Mouse (Mus musculus): Measurements from ENCODE around the gene Ppp5c. TPM values are rescaled to one million over a fixed set of nuclear protein-coding genes. Genes with fewer than 3 reads are reported as not detected.

Ppp5c gene
- total RNA-seq, 2 experiments from 2014 or later, result 142 to 148 TPM

GRCm38 (mm10) chr7:17054325-17054989, 26.7 kb upstream of the Ppp5c start:
- no peak for DNase-seq (ENCODE audit: low spot score in 2 of 2)

DNA sequence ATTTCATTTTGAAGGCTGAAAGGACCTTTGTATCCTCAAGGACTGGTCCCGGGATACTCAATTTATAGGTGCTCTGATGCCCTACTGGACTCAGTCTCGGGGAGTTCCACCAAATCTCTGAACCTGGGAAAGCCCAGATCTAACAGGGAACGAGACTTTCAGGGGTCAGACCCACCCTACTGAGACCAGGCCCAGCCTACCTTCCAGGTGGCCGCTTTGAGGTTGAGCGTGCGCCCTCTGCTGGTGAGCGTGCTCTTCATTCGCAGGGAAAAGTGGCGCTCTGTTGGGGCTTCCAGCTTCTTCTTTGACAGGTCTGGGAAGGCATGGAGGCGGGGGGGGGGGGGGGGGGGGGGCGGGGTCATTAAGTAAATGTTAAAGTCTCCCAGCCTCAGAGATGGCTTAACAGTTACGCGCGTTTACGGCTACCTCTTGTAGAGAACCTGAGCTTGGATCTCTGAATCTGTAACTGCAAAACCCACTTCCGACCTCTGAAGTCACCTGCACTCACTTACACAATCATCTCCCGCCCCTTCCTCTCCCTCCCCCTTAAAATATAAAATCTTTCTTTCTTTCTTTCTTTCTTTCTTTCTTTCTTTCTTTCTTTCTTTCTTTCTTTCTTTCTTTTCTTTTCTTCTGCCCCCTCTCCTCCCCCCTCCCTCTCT, 23.3 kb upstream of the Ppp5c start:
- DNase-seq (ENCODE audit: low spot score in 2 of 2), result peak; percentile 66 to 74

GRCm38 (mm10) chr7:17050491-17050890, 22.8 kb upstream of the Ppp5c start:
- no peak for DNase-seq (ENCODE audit: low spot score in 2 of 2)

DNA sequence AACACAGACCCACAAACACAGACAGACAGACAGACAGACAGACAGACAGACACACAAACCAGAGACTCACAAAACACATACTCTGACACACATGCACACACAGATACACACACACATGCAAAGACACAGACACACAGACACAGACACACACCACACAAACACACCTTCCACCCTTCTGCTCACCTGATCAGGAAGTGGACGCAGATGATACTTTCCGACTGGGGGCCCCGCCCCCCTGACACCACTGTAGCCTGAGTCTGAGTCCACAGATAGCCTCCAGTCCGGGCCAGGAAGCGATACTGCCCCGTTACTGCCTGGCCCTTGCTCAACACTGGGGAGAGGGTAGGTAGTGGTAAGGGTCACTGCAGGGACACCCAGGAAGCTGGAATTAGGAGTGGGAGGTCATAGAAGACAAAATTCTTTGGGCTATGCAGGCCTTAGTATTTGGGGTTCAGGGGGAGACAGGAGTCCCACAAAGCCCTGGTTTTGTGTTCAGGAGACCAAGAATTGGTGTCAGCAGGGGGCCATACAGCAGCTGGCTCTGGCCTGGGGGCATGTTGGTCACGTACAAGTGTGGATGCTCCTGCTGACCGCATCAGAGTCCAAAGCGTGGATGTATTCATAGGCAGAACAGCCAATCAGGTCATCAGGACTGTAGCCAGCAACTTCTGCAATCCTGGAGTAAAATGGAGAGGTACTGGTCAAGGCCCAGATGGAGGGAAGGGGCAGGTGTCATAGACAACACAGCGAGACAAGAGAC, 20.9 kb upstream of the Ppp5c start:
- no peak for DNase-seq (ENCODE audit: low spot score in 2 of 2)

DNA sequence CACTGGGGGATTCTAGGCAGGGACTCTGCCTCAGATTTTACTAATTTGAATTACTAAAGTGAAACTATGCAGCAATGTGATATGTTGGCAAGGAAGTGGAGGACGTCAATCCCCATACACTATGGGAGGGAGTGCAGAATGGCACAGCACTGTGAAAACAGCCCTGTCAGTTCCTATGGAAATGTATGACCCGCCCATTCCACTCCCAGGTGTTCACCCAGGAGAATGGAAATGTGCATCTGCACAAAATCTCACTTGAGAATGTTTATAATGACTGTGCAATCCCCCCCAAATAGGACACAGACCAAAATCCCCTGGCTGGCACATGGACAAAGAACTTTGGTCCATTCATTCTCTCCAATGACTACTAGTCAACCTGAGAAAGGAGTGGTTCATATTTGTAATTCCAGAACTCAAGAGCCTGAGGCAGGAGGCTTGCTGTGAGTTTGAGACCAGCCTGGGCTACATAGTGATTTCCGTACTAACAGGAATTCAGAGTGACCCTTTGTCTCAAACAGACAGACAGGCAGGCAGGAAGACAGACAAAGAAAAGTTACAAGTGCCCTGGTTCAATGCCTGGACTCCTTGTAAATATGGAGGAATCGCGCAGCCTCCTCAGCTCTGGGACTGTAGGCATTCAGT, 19.4 kb upstream of the Ppp5c start:
- no peak for DNase-seq (ENCODE audit: low spot score in 2 of 2)

DNA sequence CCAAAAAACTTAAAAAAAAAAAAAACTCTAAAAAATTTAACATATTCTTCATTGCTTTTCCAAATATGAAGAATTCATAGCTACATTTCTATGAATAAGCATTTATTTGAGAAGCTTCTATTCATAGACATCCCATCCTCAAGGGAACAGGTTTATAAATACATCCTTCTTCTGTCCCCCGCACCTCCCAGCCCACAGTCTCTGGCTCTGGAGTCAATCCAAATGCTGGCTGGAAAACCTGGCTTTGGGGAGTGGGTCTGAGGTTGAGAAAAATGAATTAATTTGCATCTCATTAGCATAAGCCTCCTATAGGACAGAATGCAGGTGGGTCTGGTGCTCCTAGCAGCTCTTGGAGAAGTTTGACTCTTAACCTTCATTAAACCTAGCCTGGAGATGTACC, 18.0 kb upstream of the Ppp5c start:
- DNase-seq (ENCODE audit: low spot score in 2 of 2), result no peak

DNA sequence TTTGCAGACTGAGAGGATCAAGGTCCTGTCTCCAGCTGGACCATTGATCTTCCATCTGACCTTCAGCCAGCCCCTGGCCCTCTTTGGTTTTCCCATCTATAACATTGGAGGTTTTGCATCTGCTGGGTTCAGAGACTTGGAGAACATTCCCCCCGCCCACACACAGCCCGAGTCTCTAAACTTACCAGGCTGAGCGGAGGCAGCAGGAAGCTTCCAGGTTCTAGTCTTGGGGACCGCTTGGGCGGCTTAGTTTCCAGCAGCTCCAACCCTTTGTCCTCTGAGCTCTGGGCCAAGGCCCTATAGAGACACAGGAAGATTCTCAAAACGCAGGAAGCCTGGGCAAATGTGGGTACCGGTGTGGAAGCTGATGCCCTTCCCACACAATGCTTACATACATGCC, 11.6 kb upstream of the Ppp5c start:
- no peak for DNase-seq (ENCODE audit: low spot score in 2 of 2)

GRCm38 (mm10) chr7:17038018-17038695, 10.4 kb upstream of the Ppp5c start:
- no peak for DNase-seq (ENCODE audit: low spot score in 2 of 2)

- no peak for DNase-seq (ENCODE audit: low spot score in 2 of 2)
These were observed 2.5 kb upstream of the Ppp5c start for GRCm38 (mm10) chr7:17030239-17030638.

- no peak for DNase-seq (ENCODE audit: low spot score in 2 of 2)
These were observed 1.2 kb upstream of the Ppp5c start for GRCm38 (mm10) chr7:17028923-17029322.

- no peak for DNase-seq (ENCODE audit: low spot score in 2 of 2)
These were observed 775 bp downstream of the Ppp5c start for GRCm38 (mm10) chr7:17026710-17027587.

GRCm38 (mm10) chr7:17025896-17026622, 1.7 kb downstream of the Ppp5c start:
- no peak for DNase-seq (ENCODE audit: low spot score in 2 of 2)

- DNase-seq (ENCODE audit: low spot score in 2 of 2), result no peak
These were observed 2.2 kb downstream of the Ppp5c start for GRCm38 (mm10) chr7:17025505-17025894.

DNA sequence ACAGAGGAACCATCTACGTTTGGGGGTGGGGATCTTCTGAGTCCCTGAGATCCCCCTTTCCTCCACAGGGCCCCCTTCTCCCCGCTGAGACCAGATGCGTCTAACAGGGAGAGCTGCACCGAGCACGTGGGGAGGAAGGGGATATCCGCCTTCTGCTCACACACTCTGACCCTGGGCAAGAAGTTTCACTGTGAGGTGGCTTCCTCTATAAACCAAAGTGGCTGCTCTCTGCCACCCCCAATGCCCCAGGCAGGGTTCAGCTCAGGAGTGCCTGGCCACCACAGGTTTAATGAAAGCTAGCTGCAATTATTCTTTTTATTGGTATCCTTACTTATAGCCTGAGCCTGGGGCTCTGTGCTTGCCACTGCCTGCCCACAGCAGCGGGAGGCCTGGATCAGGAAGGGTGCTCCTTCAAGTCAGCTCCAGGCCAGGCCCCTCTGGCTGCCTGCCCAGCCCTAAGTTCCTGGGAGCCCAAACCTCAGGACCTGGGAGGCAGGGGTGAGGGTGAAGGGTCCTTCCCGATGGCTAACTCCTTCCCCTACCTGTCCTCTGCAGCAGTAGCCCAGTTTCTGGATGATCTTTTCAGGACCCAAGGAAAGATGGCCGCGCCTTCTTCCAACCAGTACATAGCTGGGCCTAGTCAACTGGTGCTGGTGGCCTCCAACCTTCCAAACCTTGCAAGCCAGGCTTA, 2.8 kb downstream of the Ppp5c start:
- no peak for DNase-seq (ENCODE audit: low spot score in 2 of 2)

DNA sequence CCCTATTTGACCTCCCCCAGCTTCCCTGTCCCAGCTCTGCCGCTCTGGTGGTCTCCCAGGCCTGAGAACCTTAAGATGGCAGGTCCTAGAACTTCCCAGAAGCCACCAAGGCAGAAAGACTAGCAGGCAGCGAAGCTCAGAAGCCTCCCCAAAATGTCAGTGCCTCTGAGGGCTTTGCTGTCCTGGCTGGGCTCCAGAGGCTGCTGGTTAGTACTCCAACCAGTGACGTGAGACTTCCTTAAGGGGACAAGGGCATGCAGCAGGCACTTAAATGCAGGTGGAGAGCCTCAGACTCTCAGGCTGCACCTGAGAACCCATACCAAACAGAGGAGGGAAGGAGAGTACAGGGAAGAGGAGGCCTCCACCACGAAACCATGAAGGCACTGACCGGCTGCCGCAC, 3.6 kb downstream of the Ppp5c start:
- DNase-seq (ENCODE audit: low spot score in 2 of 2), result no peak

DNA sequence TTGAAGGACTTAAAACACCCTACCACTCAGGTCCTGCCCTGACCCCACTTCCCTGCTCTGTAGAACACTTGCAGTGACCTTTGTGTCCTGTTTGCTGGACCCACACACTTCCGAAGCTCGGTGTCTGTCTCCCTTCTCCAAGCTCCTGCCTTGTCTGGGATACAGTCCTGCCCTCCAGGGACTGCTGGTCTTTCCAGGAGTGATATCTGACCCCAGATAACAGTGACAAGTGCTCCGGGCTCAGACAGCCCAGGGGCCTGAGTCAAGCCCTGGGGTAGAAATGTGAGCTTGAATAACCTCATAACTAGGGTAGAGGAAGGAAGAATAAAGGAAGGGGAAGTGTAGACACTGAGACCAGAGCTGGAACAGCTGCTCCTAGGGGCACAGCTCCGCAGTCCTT, 4.0 kb downstream of the Ppp5c start:
- no peak for DNase-seq (ENCODE audit: low spot score in 2 of 2)

DNA sequence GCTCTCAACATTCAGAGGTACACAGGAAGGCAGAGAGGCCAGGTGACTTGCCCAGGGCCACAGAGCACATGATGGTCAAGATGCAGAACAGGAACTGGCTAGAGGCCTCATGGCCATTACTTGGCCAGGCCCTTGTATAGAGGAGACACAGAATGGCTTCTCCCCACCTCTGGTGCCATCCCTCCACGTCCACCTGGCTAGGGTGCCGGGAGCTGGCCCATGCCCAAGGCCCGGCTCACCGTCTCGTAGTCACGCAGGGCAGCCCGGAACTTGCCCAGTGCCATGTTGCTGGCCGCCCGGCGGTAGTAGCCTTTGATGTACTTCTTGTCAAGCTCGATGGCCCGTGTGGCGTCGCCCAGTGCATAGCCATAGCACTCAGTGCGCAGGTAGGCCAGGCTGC, 5.5 kb downstream of the Ppp5c start:
- no peak for DNase-seq (ENCODE audit: low spot score in 2 of 2)

- DNase-seq (ENCODE audit: low spot score in 2 of 2), result no peak
These were observed 8.1 kb downstream of the Ppp5c start for GRCm38 (mm10) chr7:17019426-17020166.
